Comparison of ENCODE assay signal across 8 mouse cellular contexts in genomic region chr12:87443700-87444122, GRCm38 (mm10). TPM values are rescaled to one million over a fixed set of nuclear protein-coding genes. Genes with fewer than 3 reads are reported as not detected.
DNase-seq lines count a peak whose midpoint lies in the region; ATAC-seq and TF ChIP-seq lines count a peak whose summit lies in the region.

Gene Slirp, plus strand, starts transcription at chr12:87443896.
Gene Alkbh1, minus strand, starts transcription at chr12:87444017.

- no peaks in the 10 kb centered on the region for H3K9me3 ChIP-seq in hindbrain, embryonic 10.5 days
- H3K9me3 ChIP-seq in lung, postnatal 0 days (ENCODE audit: low read length): no peaks in the 10 kb centered on the region

- TF ChIP-seq CTCF in lung, postnatal 0 days (IDR thresholded peaks at IDR 0.05): no peak

- peak; percentile 89 for DNase-seq in MN1 (ENCODE audit: low spot score)
- DNase-seq in cerebellum, adult 9-10 months: peak; percentile 91
- DNase-seq in hindbrain, embryonic 10.5 days (ENCODE audit: low spot score): peak; percentile 93
- DNase-seq in layer of hippocampus, adult 9-11 months: peak; percentile 90
- DNase-seq in lung, postnatal 0 days (ENCODE audit: low spot score): peak; percentile 96
- DNase-seq in ovary, postnatal 14 days (ENCODE audit: low spot score): peak; percentile 82
- DNase-seq in thymus, postnatal 14 days: peak; percentile 87

- peak within 1 kb of the TSS; percentile 98 for H3K4me3 ChIP-seq in hindbrain, embryonic 10.5 days
- peak within 1 kb of the TSS; percentile 96 for H3K4me3 ChIP-seq in lung, postnatal 0 days (ENCODE audit: low read depth, low read length)

- no peak; the same call in 1 of the 2 replicates for TF ChIP-seq EP300 in lung, postnatal 0 days (IDR thresholded peaks at IDR 0.05)

- no peaks in the 10 kb centered on the region for H3K27me3 ChIP-seq in hindbrain, embryonic 10.5 days (ENCODE audit: insufficient read depth, poor library complexity, severe bottlenecking)
- no peaks in the 10 kb centered on the region for H3K27me3 ChIP-seq in lung, postnatal 0 days (replicated peaks; ENCODE audit: insufficient read depth, low read length)

- under 1% methylated on average over 28 of the region's 28 CpGs for WGBS in hindbrain, embryonic 10.5 days
- under 1% methylated on average over 28 of the region's 28 CpGs for WGBS in lung, postnatal 0 days

- peak; percentile 99 for ATAC-seq in frontal cortex, adult (ENCODE audit: low TSS enrichment)
- ATAC-seq in lung, postnatal 0 days: peak; percentile 95

- peaks cover 60% of the 10 kb centered on the region for H3K36me3 ChIP-seq in hindbrain, embryonic 10.5 days
- H3K36me3 ChIP-seq in lung, postnatal 0 days (ENCODE audit: insufficient read depth, low read length): 0 out of 2 replicates have a peak, but pooled peaks cover 13% of the 10 kb centered on the region

- peaks cover 22% of the 10 kb centered on the region for H3K4me1 ChIP-seq in hindbrain, embryonic 10.5 days (replicated peaks)
- peaks cover 7% of the 10 kb centered on the region for H3K4me1 ChIP-seq in lung, postnatal 0 days (ENCODE audit: insufficient read depth, low read depth, low read length)

- H3K4me2 ChIP-seq in lung, postnatal 0 days (replicated peaks; ENCODE audit: low read depth, low read length): peak within 1 kb of the TSS; percentile 70

- peak within 1 kb of the TSS; percentile 68 for H3K9ac ChIP-seq in lung, postnatal 0 days (replicated peaks; ENCODE audit: low read depth)

- H3K27ac ChIP-seq in hindbrain, embryonic 10.5 days: peak within 1 kb of the TSS; percentile 98
- H3K27ac ChIP-seq in lung, postnatal 0 days (ENCODE audit: low read length): peak within 1 kb of the TSS; percentile 81

RNA-seq across cellular contexts. Expression of gene Slirp, which starts in this region (rescaled TPM):
- polyA plus RNA-seq in hindbrain, embryonic 10.5 days (2016; fragmentation: Nextera tagmentation; extraction: Ambion mirVana): 295 and 311 TPM in 2 replicates
- 158 and 175 TPM in 2 replicates for polyA plus RNA-seq in lung, postnatal 0 days (2015; fragmentation: Nextera tagmentation; extraction: Ambion mirVana)

RNA-seq across cellular contexts. Expression of gene Alkbh1, which starts in this region (rescaled TPM):
- 47.6 and 61.6 TPM in 2 replicates for polyA plus RNA-seq in hindbrain, embryonic 10.5 days (2016; fragmentation: Nextera tagmentation; extraction: Ambion mirVana)
- 15.2 and 20.1 TPM in 2 replicates for polyA plus RNA-seq in lung, postnatal 0 days (2015; fragmentation: Nextera tagmentation; extraction: Ambion mirVana)

Comparison
In these comparisons a context has a peak if more than half of its experiments do, and no peak if none do; other contexts are left out.
1. Peak in every context shown above with its lines: DNase-seq, ATAC-seq, H3K4me3 ChIP-seq and H3K27ac ChIP-seq.